Mouse (Mus musculus) lung, embryonic 15.5 days (tissue): ENCODE results near the gene S1pr3. TPM values are rescaled to one million over a fixed set of nuclear protein-coding genes. Genes with fewer than 3 reads are reported as not detected.
A peak's percentile ranks its signal among the peaks of the same experiment; 100 is the strongest.

Source experiments
- ATAC-seq: fragments of 200-750 bp; cut with Nextera tagmentation; 2 replicates; pipeline ENCODE4 v1.8.0; 2017; ENCODE audit warnings: moderate number of reproducible peaks, borderline replicate concordance; ENCODE audit not compliant: low FRiP score, low TSS enrichment; ENCODE audit errors: extremely low read depth
- H3K27ac ChIP-seq: fragments of 300-500 bp; sonication (generic); 2 replicates; pipeline ENCODE4 v1.5.1; 2015; ENCODE audit warnings: moderate library complexity, mild to moderate bottlenecking, inconsistent platforms
- H3K27me3 ChIP-seq: fragments of 300-500 bp; sonication (generic); 2 replicates; pipeline ENCODE4 v1.6.1; 2015; ENCODE audit warnings: inconsistent platforms
- H3K36me3 ChIP-seq: fragments of 300-500 bp; sonication (generic); 2 replicates; pipeline ENCODE4 v1.6.1; 2015; ENCODE audit warnings: inconsistent platforms
- H3K4me1 ChIP-seq: fragments of 300-500 bp; sonication (generic); 2 replicates; pipeline ENCODE4 v1.6.1; 2015; ENCODE audit warnings: inconsistent platforms
- H3K4me2 ChIP-seq: fragments of 300-500 bp; sonication (generic); 2 replicates; pipeline ENCODE4 v1.6.1; 2015; ENCODE audit warnings: inconsistent platforms, mild to moderate bottlenecking, moderate library complexity
- H3K4me3 ChIP-seq: fragments of 300-500 bp; sonication (generic); 2 replicates; pipeline ENCODE4 v1.5.1; 2015; ENCODE audit warnings: mild to moderate bottlenecking, inconsistent platforms
- H3K9ac ChIP-seq: fragments of 300-500 bp; sonication (generic); 2 replicates; pipeline ENCODE4 v1.6.1; 2015; ENCODE audit warnings: inconsistent platforms
- H3K9me3 ChIP-seq: fragments of 300-500 bp; sonication (generic); 2 replicates; pipeline ENCODE4 v1.6.1; 2016; ENCODE audit warnings: inconsistent platforms
- WGBS: fragments of 180-500 bp; shearing (Covaris S2); methylation state at CpG from one replicate; pipeline ENCODE4 v1.1.7; 2015; 5-methylcytosine and 5-hydroxymethylcytosine counted together
- polyA plus RNA-seq: library from polyadenylated mRNA; unstranded; fragments of >200 nt; fragmentation: Nextera tagmentation; extraction: Ambion mirVana; gene quantifications from 2 replicates; pipeline ENCODE4 v1.2.1, GENCODE M21; 2015

Gene S1pr3
- polyA plus RNA-seq, 1 experiment from 2014 or later, result 115 TPM

GRCm38 (mm10) chr13:51384899-51385298 is 23.5 kb upstream of the S1pr3 start:
- Histone ChIP-seq H3K36me3 (no peaks in the 10 kb centered on the region), H3K27me3 (no peaks in the 10 kb centered on the region), H3K9me3 (no peaks in the 10 kb centered on the region), H3K4me2 (no peak overlapping the region), H3K27ac (no peak overlapping the region), H3K4me1 (peaks cover 14% of the 10 kb centered on the region), H3K4me3 (no peak overlapping the region), H3K9ac (no peak overlapping the region)
- 81% methylated on average over 2 of the region's 2 CpGs for WGBS
- no peak for ATAC-seq

GRCm38 (mm10) chr13:51387908-51388307 is 20.5 kb upstream of the S1pr3 start:
- WGBS, result 36% methylated on average over 4 of the region's 4 CpGs
- no peaks in the 10 kb centered on the region for H3K27me3 ChIP-seq
- no peaks in the 10 kb centered on the region for H3K36me3 ChIP-seq
- peaks cover 7% of the 10 kb centered on the region for H3K4me1 ChIP-seq
- H3K9ac ChIP-seq, result no peak overlapping the region
- no peak overlapping the region for H3K4me2 ChIP-seq
- H3K9me3 ChIP-seq, result no peaks in the 10 kb centered on the region
- no peak for ATAC-seq
- H3K27ac ChIP-seq, result no peak overlapping the region
- H3K4me3 ChIP-seq, result no peak overlapping the region

- H3K4me1 ChIP-seq, result peaks cover 7% of the 10 kb centered on the region
- no peak overlapping the region for H3K4me3 ChIP-seq
- no peaks in the 10 kb centered on the region for H3K36me3 ChIP-seq
- H3K9ac ChIP-seq, result no peak overlapping the region
- no peak for ATAC-seq
- H3K27ac ChIP-seq, result no peak overlapping the region
- 46% methylated on average over 4 of the region's 4 CpGs for WGBS
- H3K4me2 ChIP-seq, result no peak overlapping the region
- no peaks in the 10 kb centered on the region for H3K27me3 ChIP-seq
- no peaks in the 10 kb centered on the region for H3K9me3 ChIP-seq
Observed at GRCm38 (mm10) chr13:51390398-51390797, 18.0 kb upstream of the S1pr3 start.

GRCm38 (mm10) chr13:51391359-51391916 is 17.0 kb upstream of the S1pr3 start:
- ATAC-seq, result no peak
- Histone ChIP-seq H3K36me3 (no peaks in the 10 kb centered on the region), H3K4me1 (peaks cover 7% of the 10 kb centered on the region), H3K27me3 (no peaks in the 10 kb centered on the region), H3K9ac (no peak overlapping the region), H3K4me3 (no peak overlapping the region), H3K27ac (no peak overlapping the region), H3K9me3 (no peaks in the 10 kb centered on the region), H3K4me2 (no peak overlapping the region)
- WGBS, result 82% methylated on average over 6 of the region's 6 CpGs

GRCm38 (mm10) chr13:51392256-51392655 is 16.2 kb upstream of the S1pr3 start:
- H3K4me2 ChIP-seq, result no peak overlapping the region
- H3K27me3 ChIP-seq, result no peaks in the 10 kb centered on the region
- H3K9ac ChIP-seq, result no peak overlapping the region
- H3K27ac ChIP-seq, result no peak overlapping the region
- no peak overlapping the region for H3K4me3 ChIP-seq
- no peak for ATAC-seq
- no peaks in the 10 kb centered on the region for H3K9me3 ChIP-seq
- H3K36me3 ChIP-seq, result no peaks in the 10 kb centered on the region
- WGBS, result 50% methylated on average over 1 of the region's 1 CpGs
- H3K4me1 ChIP-seq, result peaks cover 7% of the 10 kb centered on the region

GRCm38 (mm10) chr13:51397861-51398260 is 10.6 kb upstream of the S1pr3 start:
- Histone ChIP-seq H3K9ac (no peak overlapping the region), H3K4me1 (peaks cover 11% of the 10 kb centered on the region), H3K27ac (no peak overlapping the region), H3K27me3 (no peaks in the 10 kb centered on the region), H3K36me3 (no peaks in the 10 kb centered on the region), H3K4me3 (no peak overlapping the region), H3K4me2 (no peak overlapping the region), H3K9me3 (no peaks in the 10 kb centered on the region)
- 64% methylated on average over 6 of the region's 6 CpGs for WGBS
- no peak for ATAC-seq

GRCm38 (mm10) chr13:51399562-51399961 is 8.9 kb upstream of the S1pr3 start:
- peaks cover 11% of the 10 kb centered on the region for H3K4me1 ChIP-seq
- H3K36me3 ChIP-seq, result no peaks in the 10 kb centered on the region
- no peak overlapping the region for H3K9ac ChIP-seq
- no peak for ATAC-seq
- no peaks in the 10 kb centered on the region for H3K27me3 ChIP-seq
- no peak overlapping the region for H3K27ac ChIP-seq
- 95% methylated on average over 3 of the region's 3 CpGs for WGBS
- no peaks in the 10 kb centered on the region for H3K9me3 ChIP-seq
- no peak overlapping the region for H3K4me2 ChIP-seq
- H3K4me3 ChIP-seq, result no peak overlapping the region

GRCm38 (mm10) chr13:51400186-51400719 is 8.2 kb upstream of the S1pr3 start:
- H3K36me3 ChIP-seq, result no peaks in the 10 kb centered on the region
- H3K9ac ChIP-seq, result peak overlapping the region; percentile 31; the same call in 1 of the 2 replicates
- no peaks in the 10 kb centered on the region for H3K9me3 ChIP-seq
- 26% methylated on average over 14 of the region's 14 CpGs for WGBS
- ATAC-seq, result no peak
- H3K27ac ChIP-seq, result no peak overlapping the region
- no peaks in the 10 kb centered on the region for H3K27me3 ChIP-seq
- peaks cover 15% of the 10 kb centered on the region for H3K4me1 ChIP-seq
- H3K4me2 ChIP-seq, result peak overlapping the region; percentile 75
- H3K4me3 ChIP-seq, result peak overlapping the region; percentile 30

- Histone ChIP-seq H3K4me1 (peaks cover 15% of the 10 kb centered on the region), H3K27ac (no peak overlapping the region), H3K36me3 (no peaks in the 10 kb centered on the region), H3K4me3 (peak overlapping the region; percentile 30), H3K27me3 (no peaks in the 10 kb centered on the region), H3K9me3 (no peaks in the 10 kb centered on the region), H3K9ac (peak overlapping the region; percentile 31; the same call in 1 of the 2 replicates), H3K4me2 (peak overlapping the region; percentile 75)
- WGBS, result 7% methylated on average over 20 of the region's 20 CpGs
- no peak for ATAC-seq
Observed at GRCm38 (mm10) chr13:51400736-51401501, 7.5 kb upstream of the S1pr3 start.

- Histone ChIP-seq H3K27me3 (0 out of 2 replicates have a peak, but pooled peaks cover 7% of the 10 kb centered on the region), H3K9me3 (no peaks in the 10 kb centered on the region), H3K9ac (no peak overlapping the region), H3K4me3 (no peak overlapping the region), H3K36me3 (no peaks in the 10 kb centered on the region), H3K4me1 (peaks cover 27% of the 10 kb centered on the region), H3K27ac (no peak overlapping the region), H3K4me2 (no peak overlapping the region)
- 72% methylated on average over 4 of the region's 4 CpGs for WGBS
- ATAC-seq, result no peak
Observed at GRCm38 (mm10) chr13:51404566-51404965, 3.9 kb upstream of the S1pr3 start.

GRCm38 (mm10) chr13:51405731-51406320 is 2.6 kb upstream of the S1pr3 start:
- 49% methylated on average over 13 of the region's 13 CpGs for WGBS
- Histone ChIP-seq H3K4me2 (no peak overlapping the region), H3K9me3 (no peaks in the 10 kb centered on the region), H3K27ac (no peak overlapping the region), H3K4me1 (peaks cover 21% of the 10 kb centered on the region), H3K36me3 (no peaks in the 10 kb centered on the region), H3K9ac (no peak overlapping the region), H3K27me3 (0 out of 2 replicates have a peak, but pooled peaks cover 7% of the 10 kb centered on the region), H3K4me3 (no peak overlapping the region)
- ATAC-seq, result no peak
